Mouse (Mus musculus) intestine, postnatal 0 days (tissue): ENCODE results near the gene Hyal2. TPM values are rescaled to one million over a fixed set of nuclear protein-coding genes. Genes with fewer than 3 reads are reported as not detected.

Experiments
- ATAC-seq: fragments of 200-750 bp; cut with Nextera tagmentation; 2 replicates; pipeline ENCODE4 v1.8.0; 2017; ENCODE audit warnings: mild to moderate bottlenecking, moderate TSS enrichment, moderate library complexity
- H3K27ac ChIP-seq: fragments of 300-500 bp; sonication (generic); 2 replicates; pipeline ENCODE4 v1.5.1; 2014; ENCODE audit warnings: mild to moderate bottlenecking, low read depth, low read length, moderate library complexity
- H3K27me3 ChIP-seq: fragments of 300-500 bp; sonication (generic); replicated peaks from 2 replicates; pipeline ENCODE4 v1.6.1; 2014; ENCODE audit warnings: low read length, mixed read lengths; ENCODE audit not compliant: control insufficient read depth, insufficient read depth
- H3K36me3 ChIP-seq: fragments of 300-500 bp; sonication (generic); 2 replicates; pipeline ENCODE4 v1.6.1; 2014; ENCODE audit warnings: mild to moderate bottlenecking, moderate library complexity; ENCODE audit not compliant: control insufficient read depth, insufficient read depth
- H3K4me1 ChIP-seq: fragments of 300-500 bp; sonication (generic); replicated peaks from 2 replicates; pipeline ENCODE4 v1.6.1; 2014; ENCODE audit warnings: antibody characterized with exemption, low read length, mixed read lengths; ENCODE audit not compliant: control insufficient read depth, insufficient read depth
- H3K4me2 ChIP-seq: fragments of 300-500 bp; sonication (generic); replicated peaks from 2 replicates; pipeline ENCODE4 v1.6.1; 2014; ENCODE audit warnings: low read depth, mild to moderate bottlenecking, moderate library complexity
- H3K4me3 ChIP-seq: fragments of 300-500 bp; sonication (generic); 2 replicates; pipeline ENCODE4 v1.5.1; 2014; ENCODE audit warnings: low read depth, low read length
- H3K9ac ChIP-seq: fragments of 300-500 bp; sonication (generic); 2 replicates; pipeline ENCODE4 v1.6.1; 2014; ENCODE audit warnings: mild to moderate bottlenecking, low read depth, low read length
- H3K9me3 ChIP-seq: fragments of 300-500 bp; sonication (generic); 2 replicates; pipeline ENCODE4 v1.6.1; 2016; ENCODE audit warnings: mixed run types; ENCODE audit not compliant: control insufficient read depth
- CTCF ChIP-seq: sonication (generic); IDR thresholded peaks from 2 replicates; pipeline ENCODE4 v1.5.1; 2016; ENCODE audit warnings: low read depth, mild to moderate bottlenecking, control low read depth, antibody characterized with exemption, moderate library complexity
- WGBS: fragments of 180-500 bp; shearing (Covaris S2); extraction: QIAGEN DNeasy Blood & Tissue Kit; methylation state at CpG from one replicate; pipeline ENCODE4 v1.1.7; 2014; 5-methylcytosine and 5-hydroxymethylcytosine counted together
- polyA plus RNA-seq: library from polyadenylated mRNA; unstranded; fragments of >200 nt; fragmentation: Nextera tagmentation; extraction: Ambion mirVana; gene quantifications from 2 replicates; pipeline ENCODE4 v1.2.1, GENCODE M21; 2015

Gene Hyal2
- polyA plus RNA-seq, 1 experiment from 2014 or later, result 52.8 TPM

DNA sequence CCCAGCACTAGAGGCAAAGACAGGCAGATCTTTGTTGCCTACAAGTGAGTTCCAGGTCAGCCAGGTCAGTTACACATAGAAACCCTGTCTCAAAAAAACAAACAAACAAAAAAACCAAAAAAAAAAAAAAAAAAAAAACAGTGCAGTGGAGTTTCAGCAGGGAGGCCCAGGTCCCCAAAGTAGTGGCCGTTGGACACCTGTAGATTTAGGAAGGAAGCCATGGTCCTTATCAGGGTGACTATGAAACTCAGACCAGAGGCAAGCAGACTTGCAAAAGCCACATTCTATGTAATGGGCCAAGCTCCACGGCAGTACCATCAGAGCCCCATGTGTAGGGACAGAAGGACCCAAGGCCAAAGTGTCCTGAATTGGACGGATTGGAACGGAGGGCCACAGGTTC, 13.8 kb downstream of the Hyal2 start:
- H3K4me1 ChIP-seq, result peaks cover 8% of the 10 kb centered on the region; the same call in 1 of the 2 replicates
- no peak overlapping the region for H3K27ac ChIP-seq
- H3K9ac ChIP-seq, result peak overlapping the region; percentile 70; the same call in 1 of the 2 replicates
- H3K4me3 ChIP-seq, result peak overlapping the region; percentile 51
- TF ChIP-seq CTCF, result no peak
- 63% methylated on average over 4 of the region's 4 CpGs for WGBS
- ATAC-seq, result no peak
- H3K9me3 ChIP-seq, result no peaks in the 10 kb centered on the region
- H3K36me3 ChIP-seq, result peaks cover 18% of the 10 kb centered on the region
- no peaks in the 10 kb centered on the region for H3K27me3 ChIP-seq
- peak overlapping the region; percentile 91 for H3K4me2 ChIP-seq

DNA sequence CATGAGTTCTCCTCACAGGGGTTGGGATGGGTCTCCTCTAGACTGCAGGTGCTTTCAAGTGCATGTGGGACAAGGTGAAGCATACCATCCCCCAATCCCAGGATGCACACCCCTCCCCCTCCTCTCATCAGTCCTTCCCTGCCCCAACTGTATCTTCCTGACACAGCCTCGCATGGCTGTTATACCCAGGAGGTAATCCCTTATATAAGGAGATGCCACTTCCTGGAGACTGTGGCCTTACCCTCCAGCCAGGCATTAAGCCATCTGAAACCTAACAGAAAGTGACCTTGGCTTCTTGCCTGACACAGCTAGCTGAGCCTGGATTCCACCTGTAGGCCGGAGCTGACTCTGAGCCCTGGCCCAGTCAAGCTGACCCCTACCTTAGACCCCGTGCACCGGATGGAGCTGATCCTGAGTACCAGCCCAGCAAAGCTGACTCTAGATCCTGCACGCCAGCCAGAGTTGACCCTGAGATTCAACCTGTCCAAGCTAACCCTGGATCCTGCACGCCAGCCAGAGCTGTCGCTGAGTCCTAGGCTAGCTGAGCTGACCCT, 14.8 kb downstream of the Hyal2 start:
- Histone ChIP-seq H3K36me3 (peaks cover 18% of the 10 kb centered on the region), H3K4me2 (no peak overlapping the region), H3K9me3 (no peaks in the 10 kb centered on the region), H3K4me3 (no peak overlapping the region), H3K9ac (no peak overlapping the region), H3K27me3 (no peaks in the 10 kb centered on the region), H3K4me1 (peaks cover 4% of the 10 kb centered on the region; the same call in 1 of the 2 replicates), H3K27ac (no peak overlapping the region)
- WGBS, result 93% methylated on average over 7 of the region's 7 CpGs
- no peak for ATAC-seq
- TF ChIP-seq CTCF, result no peak

DNA sequence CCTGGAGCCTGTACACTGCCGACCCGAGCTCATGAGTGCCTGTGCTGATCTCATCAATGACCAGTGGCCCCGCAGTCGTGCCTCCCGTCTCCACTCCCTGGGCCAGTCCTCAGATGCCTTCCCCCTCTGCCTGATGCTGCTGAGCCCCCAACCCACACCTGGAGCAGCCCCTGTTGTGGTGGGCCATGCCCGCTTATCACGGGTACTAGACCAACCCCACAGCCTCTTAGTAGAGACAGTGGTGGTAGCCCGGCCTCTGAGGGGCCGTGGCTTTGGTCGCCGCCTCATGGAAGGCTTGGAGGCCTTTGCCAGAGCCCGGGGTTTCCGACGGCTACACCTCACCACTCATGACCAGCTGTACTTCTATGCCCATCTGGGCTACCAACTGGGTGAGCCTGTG, 15.4 kb downstream of the Hyal2 start:
- no peak for TF ChIP-seq CTCF
- H3K27me3 ChIP-seq, result no peaks in the 10 kb centered on the region
- no peak overlapping the region for H3K4me3 ChIP-seq
- peaks cover 18% of the 10 kb centered on the region for H3K36me3 ChIP-seq
- no peak overlapping the region for H3K4me2 ChIP-seq
- ATAC-seq, result no peak
- no peak overlapping the region for H3K9ac ChIP-seq
- peaks cover 4% of the 10 kb centered on the region; the same call in 1 of the 2 replicates for H3K4me1 ChIP-seq
- 93% methylated on average over 14 of the region's 14 CpGs for WGBS
- no peak overlapping the region for H3K27ac ChIP-seq
- no peaks in the 10 kb centered on the region for H3K9me3 ChIP-seq

DNA sequence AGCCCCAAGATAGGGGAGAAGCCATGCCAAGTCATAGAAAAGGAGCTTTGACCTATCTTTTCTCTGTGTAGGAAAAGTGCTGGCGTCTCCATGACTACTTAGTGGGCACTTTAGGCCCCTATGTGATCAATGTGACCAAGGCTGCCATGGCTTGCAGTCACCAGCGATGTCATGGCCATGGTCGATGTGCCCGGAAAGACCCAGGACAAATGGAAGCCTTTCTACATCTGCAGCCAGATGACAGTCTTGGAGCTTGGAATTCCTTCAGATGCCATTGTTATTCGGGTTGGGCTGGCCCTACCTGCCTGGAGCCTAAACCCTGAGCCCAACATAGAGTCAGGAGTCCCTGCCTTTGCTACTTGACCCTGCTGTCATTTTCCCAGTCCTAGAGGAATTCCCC, 18.8 kb downstream of the Hyal2 start:
- WGBS, result 83% methylated on average over 5 of the region's 5 CpGs
- Histone ChIP-seq H3K4me1 (peaks cover 4% of the 10 kb centered on the region; the same call in 1 of the 2 replicates), H3K4me2 (peak overlapping the region; percentile 6; the same call in 1 of the 2 replicates), H3K27me3 (no peaks in the 10 kb centered on the region), H3K9me3 (no peaks in the 10 kb centered on the region), H3K27ac (peak overlapping the region; percentile 78), H3K9ac (no peak overlapping the region), H3K4me3 (no peak overlapping the region), H3K36me3 (peaks cover 30% of the 10 kb centered on the region)
- ATAC-seq, result no peak
- no peak for TF ChIP-seq CTCF

DNA sequence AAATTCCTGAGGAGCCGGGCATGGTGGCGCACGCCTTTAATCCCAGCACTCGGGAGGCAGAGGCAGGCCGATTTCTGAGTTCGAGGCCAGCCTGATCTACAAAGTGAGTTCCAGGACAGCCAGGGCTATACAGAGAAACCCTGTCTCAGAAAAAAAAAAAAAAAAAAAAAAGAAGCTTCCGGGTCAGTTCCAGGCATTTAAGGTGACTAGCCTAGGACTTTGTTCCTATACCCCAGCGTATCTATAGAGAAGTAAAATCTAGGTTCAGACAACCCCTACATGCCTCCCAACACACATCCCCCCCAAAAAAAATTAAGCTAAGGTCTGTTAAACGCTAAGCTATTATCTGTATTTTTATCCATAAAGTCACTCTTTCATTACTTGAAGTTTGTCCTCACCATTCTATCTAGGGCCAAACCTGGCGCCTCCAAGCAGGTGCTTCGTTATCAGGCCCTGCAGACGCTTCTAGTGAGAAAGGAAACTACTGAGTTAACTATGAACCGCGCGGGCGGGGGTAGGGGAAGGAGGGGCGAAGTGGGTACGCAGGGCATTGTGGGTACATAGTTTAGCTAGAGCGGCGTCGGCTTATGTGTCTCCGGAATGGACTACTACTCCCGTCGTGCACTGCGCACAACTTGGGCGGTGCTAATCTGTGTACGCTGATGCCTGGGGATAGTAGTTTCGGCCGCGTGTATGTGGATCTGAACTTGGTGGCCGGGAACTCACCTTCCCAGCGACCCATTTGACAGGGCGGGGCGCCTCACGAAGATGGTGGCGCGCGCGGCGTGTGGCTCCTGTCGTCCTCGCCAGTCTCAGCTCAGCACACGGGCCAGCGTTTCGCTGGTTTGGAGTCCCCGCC, 19.5 kb downstream of the Hyal2 start, which contains the start of gene Ifrd2:
Ifrd2 (plus strand) TSS at position 669 of the 859 bp plus-strand sequence.
- peak; percentile 92 for ATAC-seq
- 9% methylated on average over 46 of the region's 46 CpGs for WGBS
- Histone ChIP-seq H3K9me3 (no peaks in the 10 kb centered on the region), H3K9ac (peak within 1 kb of the TSS; percentile 47), H3K4me1 (peaks cover 4% of the 10 kb centered on the region; the same call in 1 of the 2 replicates), H3K27ac (peak within 1 kb of the TSS; percentile 78), H3K4me2 (peak within 1 kb of the TSS; percentile 87), H3K4me3 (peak within 1 kb of the TSS; percentile 70), H3K27me3 (no peaks in the 10 kb centered on the region), H3K36me3 (peaks cover 37% of the 10 kb centered on the region)
- TF ChIP-seq CTCF, result no peak; the same call in 1 of the 2 replicates
